Mouse (Mus musculus): ENCODE data around the gene Pde2a. TPM values are rescaled to one million over a fixed set of nuclear protein-coding genes. Genes with fewer than 3 reads are reported as not detected.
A peak's percentile ranks its signal among the peaks of the same experiment; 100 is the strongest.

The Pde2a gene
- polyA plus RNA-seq, 1 experiment from 2014 or later, result 18.3 TPM

DNA sequence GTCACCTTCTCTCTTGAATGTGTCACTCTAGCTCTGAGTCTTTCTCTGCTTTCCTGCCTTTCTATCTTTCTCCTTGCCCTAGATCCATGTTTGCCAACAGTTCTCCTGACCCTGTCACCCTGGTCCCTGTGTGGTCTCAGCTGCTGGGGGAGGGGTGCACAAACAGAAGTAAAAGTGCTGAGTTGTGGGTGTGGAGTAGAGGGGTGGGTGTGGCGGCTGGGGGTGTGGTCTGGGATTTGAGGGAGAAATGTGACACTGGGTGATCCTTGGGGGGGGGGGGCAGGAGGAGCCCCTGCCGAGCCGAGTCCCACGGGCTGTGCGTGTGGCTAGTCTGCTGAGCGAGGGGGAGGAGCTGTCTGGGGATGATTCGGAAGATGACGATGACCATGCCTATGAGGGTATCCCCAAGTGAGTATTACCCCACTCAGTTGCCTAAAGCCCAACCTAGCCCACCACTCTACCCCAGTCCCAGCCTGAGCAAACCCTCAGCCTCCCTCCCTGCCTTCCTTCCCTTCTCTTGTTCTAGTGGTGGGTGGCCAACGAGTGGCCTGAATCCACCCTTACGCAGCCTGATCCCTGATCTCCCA lies 35.5 kb upstream of the Pde2a start:
- no peak for DNase-seq (ENCODE audit: low spot score)
- WGBS, result 55% methylated on average over 10 of the region's 10 CpGs
- Histone ChIP-seq H3K27me3 (ENCODE audit: insufficient read depth, poor library complexity, severe bottlenecking) (no peaks in the 10 kb centered on the region), H3K36me3 (no peaks in the 10 kb centered on the region), H3K9me3 (no peaks in the 10 kb centered on the region), H3K27ac (peak overlapping the region; percentile 72; the same call in 1 of the 2 replicates), H3K4me3 (no peak overlapping the region), H3K4me1 (replicated peaks) (peaks cover 30% of the 10 kb centered on the region)

DNA sequence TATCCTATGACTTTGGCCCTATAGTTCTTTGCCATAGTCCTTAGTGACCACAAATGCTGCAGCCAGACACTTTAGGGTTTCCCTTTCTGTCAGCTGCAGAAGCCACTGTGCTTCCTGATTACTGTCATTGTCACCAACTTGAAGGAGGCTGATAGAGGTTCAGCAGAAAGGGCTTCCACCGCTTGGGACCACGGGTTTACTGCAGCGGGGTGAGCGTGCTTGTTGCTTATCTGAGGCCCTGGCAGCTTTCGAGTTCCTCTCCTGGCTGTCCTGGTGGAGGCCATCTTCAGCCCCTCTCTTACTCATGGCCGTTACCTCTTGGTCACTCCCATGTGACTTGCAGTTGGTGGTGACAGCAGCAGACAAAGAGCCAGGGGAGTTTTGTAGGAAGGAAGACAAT lies 32.2 kb upstream of the Pde2a start:
- DNase-seq (ENCODE audit: low spot score), result no peak
- H3K36me3 ChIP-seq, result no peaks in the 10 kb centered on the region
- peaks cover 57% of the 10 kb centered on the region for H3K4me1 ChIP-seq (replicated peaks)
- H3K9me3 ChIP-seq, result no peaks in the 10 kb centered on the region
- 0 out of 2 replicates have a peak overlapping the region, but pooled peaks have one; percentile 24 for H3K27ac ChIP-seq
- no peak overlapping the region for H3K4me3 ChIP-seq
- no peaks in the 10 kb centered on the region for H3K27me3 ChIP-seq (ENCODE audit: insufficient read depth, poor library complexity, severe bottlenecking)
- WGBS, result 93% methylated on average over 6 of the region's 6 CpGs

DNA sequence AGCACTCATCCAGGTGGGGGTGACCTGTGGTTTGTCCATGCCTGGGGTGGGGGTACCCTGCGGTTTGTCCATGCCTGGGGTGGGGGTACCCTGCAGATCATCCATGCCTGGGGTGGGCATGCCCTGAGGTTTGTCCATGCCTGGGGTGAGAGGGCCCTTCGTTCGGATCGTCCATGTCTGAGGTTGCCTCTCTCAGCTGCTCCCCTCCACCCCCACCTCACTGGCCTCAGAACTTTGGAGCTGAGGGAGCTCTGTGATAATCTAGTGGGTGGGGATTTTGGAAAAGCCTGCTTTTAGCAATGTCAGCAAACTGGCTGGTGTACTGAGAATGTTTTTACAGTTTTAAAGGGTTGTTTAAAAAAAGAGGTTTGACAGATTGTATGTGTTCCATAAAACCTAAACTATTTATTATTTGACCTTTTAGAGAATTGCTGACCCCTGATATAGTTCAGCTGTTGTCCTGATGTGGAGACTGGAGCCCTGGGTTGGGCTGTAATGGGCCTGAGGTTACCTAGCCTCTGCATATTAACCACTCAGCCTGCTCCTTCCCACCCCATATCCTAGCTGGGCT lies 29.5 kb upstream of the Pde2a start:
- Histone ChIP-seq H3K27me3 (ENCODE audit: insufficient read depth, poor library complexity, severe bottlenecking) (no peaks in the 10 kb centered on the region), H3K4me3 (no peak overlapping the region), H3K36me3 (no peaks in the 10 kb centered on the region), H3K27ac (0 out of 2 replicates have a peak overlapping the region, but pooled peaks have one; percentile 81), H3K9me3 (no peaks in the 10 kb centered on the region), H3K4me1 (replicated peaks) (peaks cover 47% of the 10 kb centered on the region)
- 81% methylated on average over 4 of the region's 4 CpGs for WGBS
- DNase-seq (ENCODE audit: low spot score), result no peak

DNA sequence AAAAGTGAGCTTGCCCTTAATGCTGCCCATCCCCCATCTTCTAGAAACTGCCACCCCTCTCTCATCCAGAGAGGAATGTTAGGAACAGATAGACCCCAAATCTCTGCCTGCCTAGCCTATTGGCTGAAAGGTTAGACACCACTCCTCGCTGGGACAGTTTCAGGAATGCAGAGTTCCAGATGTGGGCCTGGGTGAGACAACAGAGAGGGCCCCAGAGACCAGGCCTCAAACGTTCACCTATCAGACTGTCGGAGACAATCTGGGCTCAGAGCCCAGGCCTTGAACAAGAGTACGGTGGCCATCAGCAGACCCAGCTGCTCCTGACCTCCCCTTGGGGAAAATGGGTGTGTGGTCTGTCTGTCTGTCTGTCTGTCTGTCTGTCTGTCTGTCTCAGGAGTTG lies 28.5 kb upstream of the Pde2a start:
- Histone ChIP-seq H3K4me1 (replicated peaks) (peaks cover 47% of the 10 kb centered on the region), H3K27ac (peak overlapping the region; percentile 81), H3K36me3 (no peaks in the 10 kb centered on the region), H3K9me3 (no peaks in the 10 kb centered on the region), H3K4me3 (no peak overlapping the region), H3K27me3 (ENCODE audit: insufficient read depth, poor library complexity, severe bottlenecking) (no peaks in the 10 kb centered on the region)
- DNase-seq (ENCODE audit: low spot score), result no peak
- WGBS, result 63% methylated on average over 4 of the region's 4 CpGs

DNA sequence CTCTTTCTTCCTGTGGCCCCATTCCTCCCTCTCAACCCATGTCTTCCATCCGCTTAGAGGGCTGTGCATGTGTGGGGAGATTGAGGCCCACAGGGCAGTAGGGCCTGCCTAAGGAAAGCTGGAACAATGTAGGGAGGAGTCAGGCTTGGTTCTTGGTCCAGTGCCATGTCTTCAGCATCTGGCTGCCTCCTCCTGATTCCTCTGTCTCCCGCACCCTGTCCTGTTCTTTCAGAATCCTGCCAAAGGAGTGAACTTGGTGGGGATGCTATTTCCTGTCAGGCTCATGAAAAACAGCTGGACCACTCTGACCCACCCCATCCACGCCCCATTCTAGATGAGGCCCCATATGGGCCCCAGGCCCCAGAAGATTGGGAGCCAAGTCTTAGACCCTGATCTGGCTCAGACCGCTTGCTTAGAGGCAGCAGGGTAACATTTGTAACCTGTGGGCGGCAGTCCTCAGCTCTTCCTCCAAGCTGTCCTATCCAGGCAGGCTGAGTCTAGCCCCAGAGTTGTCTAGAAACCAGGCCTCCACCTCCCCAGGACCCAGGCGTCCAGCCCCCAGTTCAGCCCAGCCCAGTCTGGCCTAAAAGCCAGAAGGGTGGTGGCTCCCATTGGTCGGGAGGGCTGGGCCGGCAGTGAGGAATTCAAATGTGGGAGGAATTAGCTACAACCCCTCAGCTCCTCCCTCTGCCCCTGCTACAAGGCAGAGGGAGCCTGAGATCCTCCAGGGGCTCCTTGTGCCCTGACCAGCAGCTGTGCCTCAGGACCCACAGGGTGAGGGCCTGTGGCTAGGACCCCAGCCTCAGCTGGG lies 27.6 kb upstream of the Pde2a start:
- H3K27ac ChIP-seq, result peak overlapping the region; percentile 81
- no peaks in the 10 kb centered on the region for H3K27me3 ChIP-seq (ENCODE audit: insufficient read depth, poor library complexity, severe bottlenecking)
- no peaks in the 10 kb centered on the region for H3K36me3 ChIP-seq
- peak; percentile 44 for DNase-seq (ENCODE audit: low spot score)
- H3K4me1 ChIP-seq (replicated peaks), result peaks cover 47% of the 10 kb centered on the region
- no peaks in the 10 kb centered on the region for H3K9me3 ChIP-seq
- 0 out of 2 replicates have a peak overlapping the region, but pooled peaks have one; percentile 2 for H3K4me3 ChIP-seq
- 44% methylated on average over 8 of the region's 8 CpGs for WGBS

DNA sequence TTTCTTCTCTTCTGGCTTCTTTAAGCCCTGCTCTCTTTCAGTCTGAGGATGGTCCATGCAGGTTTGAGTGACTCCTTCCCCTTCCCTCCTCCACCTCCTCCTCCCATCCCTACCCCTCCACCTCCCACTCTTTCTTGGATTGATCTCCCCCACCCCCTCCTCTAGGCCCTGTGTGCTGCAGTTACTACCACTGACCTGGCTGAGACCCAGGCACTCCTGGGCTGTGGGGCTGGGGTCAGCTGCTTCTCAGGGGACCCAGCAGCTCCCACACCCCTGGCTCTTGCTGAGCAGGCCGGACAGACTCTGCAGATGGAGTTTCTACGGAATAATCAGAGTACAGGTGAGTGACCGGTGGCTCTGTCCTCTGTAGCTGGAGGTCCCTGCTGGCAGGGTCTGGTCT lies 26.9 kb upstream of the Pde2a start:
- Histone ChIP-seq H3K9me3 (no peaks in the 10 kb centered on the region), H3K4me3 (0 out of 2 replicates have a peak overlapping the region, but pooled peaks have one; percentile 2), H3K4me1 (replicated peaks) (peaks cover 47% of the 10 kb centered on the region), H3K27ac (peak overlapping the region; percentile 81), H3K36me3 (no peaks in the 10 kb centered on the region), H3K27me3 (ENCODE audit: insufficient read depth, poor library complexity, severe bottlenecking) (no peaks in the 10 kb centered on the region)
- no peak for DNase-seq (ENCODE audit: low spot score)
- WGBS, result 56% methylated on average over 3 of the region's 3 CpGs

DNA sequence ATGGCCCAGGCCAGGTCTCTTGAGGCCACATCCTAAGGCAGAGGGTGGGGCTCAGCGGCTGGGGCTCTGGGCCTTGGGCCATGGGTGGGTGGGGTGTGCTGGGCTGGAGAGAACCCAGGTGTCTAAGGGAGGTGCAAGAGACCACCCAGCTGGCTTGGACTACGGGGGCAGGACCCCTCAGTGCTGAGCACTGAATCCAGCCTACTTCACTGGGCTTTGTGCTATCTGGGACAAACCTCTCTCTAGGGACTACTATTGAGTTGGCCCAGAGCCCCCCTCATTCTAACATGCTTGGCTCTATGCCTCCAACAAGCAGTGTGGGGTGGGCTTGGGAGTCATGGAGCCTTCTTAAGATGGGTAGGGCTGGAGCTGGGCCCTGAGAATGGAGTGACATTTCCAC lies 26.0 kb upstream of the Pde2a start:
- peaks cover 41% of the 10 kb centered on the region for H3K4me1 ChIP-seq (replicated peaks)
- DNase-seq (ENCODE audit: low spot score), result no peak
- WGBS, result 84% methylated on average over 2 of the region's 2 CpGs
- H3K27ac ChIP-seq, result 0 out of 2 replicates have a peak overlapping the region, but pooled peaks have one; percentile 81
- no peak overlapping the region for H3K4me3 ChIP-seq
- H3K36me3 ChIP-seq, result no peaks in the 10 kb centered on the region; the same call in 1 of the 2 replicates
- H3K27me3 ChIP-seq (ENCODE audit: insufficient read depth, poor library complexity, severe bottlenecking), result no peaks in the 10 kb centered on the region
- no peaks in the 10 kb centered on the region for H3K9me3 ChIP-seq

DNA sequence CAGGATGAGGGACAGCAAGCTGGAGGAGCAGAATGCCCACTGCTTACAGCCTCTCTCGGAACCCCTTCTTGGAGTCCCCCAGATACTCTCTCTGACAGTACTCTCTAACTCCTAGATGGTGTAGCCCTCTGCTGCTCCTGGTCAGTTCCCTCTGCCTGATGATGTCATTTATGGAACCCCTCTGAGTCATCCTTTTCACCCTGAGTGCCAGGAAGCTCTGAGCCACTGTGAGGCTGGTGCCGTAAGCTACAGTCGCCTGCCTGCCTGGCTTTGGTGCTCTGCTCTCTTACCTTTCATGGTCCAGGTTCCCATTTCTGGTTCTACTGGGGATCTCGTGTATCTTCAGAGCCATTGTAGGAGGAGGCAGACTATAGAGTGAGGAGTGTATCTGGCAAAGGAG lies 24.3 kb upstream of the Pde2a start:
- H3K27me3 ChIP-seq (ENCODE audit: insufficient read depth, poor library complexity, severe bottlenecking), result no peaks in the 10 kb centered on the region
- DNase-seq (ENCODE audit: low spot score), result no peak
- 89% methylated on average over 4 of the region's 4 CpGs for WGBS
- no peak overlapping the region for H3K4me3 ChIP-seq
- no peaks in the 10 kb centered on the region for H3K9me3 ChIP-seq
- H3K27ac ChIP-seq, result no peak overlapping the region
- H3K4me1 ChIP-seq (replicated peaks), result peaks cover 31% of the 10 kb centered on the region
- H3K36me3 ChIP-seq, result no peaks in the 10 kb centered on the region; the same call in 1 of the 2 replicates

DNA sequence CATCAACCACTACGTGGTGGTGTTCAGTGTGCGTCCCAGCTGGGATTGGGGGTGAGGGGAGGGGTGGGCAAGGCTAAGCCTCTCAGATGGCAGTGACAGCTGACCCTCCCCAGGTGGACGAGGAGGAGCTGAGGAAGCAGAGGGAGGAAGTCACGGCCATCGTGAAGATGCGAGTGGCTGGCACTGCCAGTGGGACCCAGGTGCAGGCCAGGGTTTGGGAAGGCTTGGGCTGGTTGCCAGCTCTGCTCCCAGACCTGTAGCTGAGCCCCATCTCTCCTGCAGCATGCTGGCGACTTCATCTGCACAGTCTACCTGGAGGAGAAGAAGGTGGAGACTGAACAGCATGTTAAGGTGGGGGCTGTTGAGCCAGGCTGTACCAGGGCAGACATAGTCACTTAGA lies 20.0 kb upstream of the Pde2a start:
- 89% methylated on average over 7 of the region's 7 CpGs for WGBS
- H3K27ac ChIP-seq, result no peak overlapping the region
- no peak overlapping the region for H3K4me3 ChIP-seq
- H3K4me1 ChIP-seq (replicated peaks), result peaks cover 7% of the 10 kb centered on the region
- peaks cover 2% of the 10 kb centered on the region; the same call in 1 of the 2 replicates for H3K36me3 ChIP-seq
- DNase-seq (ENCODE audit: low spot score), result no peak
- no peaks in the 10 kb centered on the region for H3K9me3 ChIP-seq
- H3K27me3 ChIP-seq (ENCODE audit: insufficient read depth, poor library complexity, severe bottlenecking), result no peaks in the 10 kb centered on the region

DNA sequence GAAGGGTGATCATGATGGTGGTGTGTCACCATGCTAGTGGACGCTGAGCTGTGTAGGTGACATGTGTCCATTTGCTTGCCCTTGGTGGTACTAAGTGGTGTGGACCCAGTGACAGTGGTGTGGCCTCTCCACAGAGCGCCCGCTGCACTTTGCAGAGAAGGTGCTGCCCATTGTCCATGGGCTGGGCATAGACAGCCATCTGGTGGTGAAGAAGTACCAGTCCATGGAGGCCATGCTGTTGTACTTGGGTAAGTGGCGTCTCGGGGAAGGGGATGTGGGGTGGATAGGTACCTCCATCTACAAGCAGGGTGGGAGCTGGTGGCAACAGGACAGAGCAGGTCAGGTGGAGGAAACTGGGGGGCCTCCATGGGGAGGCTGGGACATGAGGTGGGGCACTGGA lies 17.7 kb upstream of the Pde2a start:
- Histone ChIP-seq H3K4me3 (no peak overlapping the region), H3K27ac (no peak overlapping the region), H3K36me3 (peaks cover 2% of the 10 kb centered on the region; the same call in 1 of the 2 replicates), H3K4me1 (replicated peaks) (peaks cover 9% of the 10 kb centered on the region), H3K9me3 (no peaks in the 10 kb centered on the region), H3K27me3 (ENCODE audit: insufficient read depth, poor library complexity, severe bottlenecking) (no peaks in the 10 kb centered on the region)
- DNase-seq (ENCODE audit: low spot score), result no peak
- 96% methylated on average over 5 of the region's 5 CpGs for WGBS

DNA sequence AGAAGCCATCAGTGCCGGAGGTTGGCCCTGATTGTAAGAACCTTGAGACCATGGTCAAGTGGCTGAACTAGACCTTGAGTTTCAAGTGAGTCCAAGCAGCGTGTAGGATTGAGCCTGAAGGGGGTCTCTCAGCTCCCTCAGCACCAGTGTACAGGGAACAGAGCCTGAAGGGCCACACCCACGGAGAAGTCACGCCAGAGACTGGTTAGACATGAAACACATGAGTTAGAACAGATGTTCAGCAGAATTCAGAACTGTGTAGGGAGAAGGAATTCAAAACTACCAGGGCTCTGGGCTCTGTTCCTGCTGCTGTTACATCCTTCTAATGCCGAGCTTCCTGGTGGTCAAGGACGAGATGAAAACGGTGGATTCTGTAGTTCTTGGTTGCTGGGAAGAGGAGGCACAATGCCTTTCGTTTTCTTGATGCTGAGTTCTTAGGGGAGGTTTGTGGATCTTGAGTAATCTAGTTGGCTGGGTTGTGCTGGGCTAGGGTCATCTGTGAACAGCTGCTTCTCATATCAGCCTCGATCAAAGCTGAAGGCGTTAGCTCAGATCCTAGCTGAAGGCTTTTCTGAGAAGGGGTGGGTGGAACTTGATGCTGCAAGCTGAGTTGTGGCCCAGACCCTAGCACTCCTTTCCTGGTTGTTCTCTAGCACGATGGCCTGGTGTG lies 11.1 kb upstream of the Pde2a start, which contains the start of gene Gm45837:
Gm45837 (plus strand) TSS at position 620 of the 670 bp plus-strand sequence.
- no peak for DNase-seq (ENCODE audit: low spot score)
- 0 out of 2 replicates have a peak, but pooled peaks cover 3% of the 10 kb centered on the region for H3K36me3 ChIP-seq
- WGBS, result 81% methylated on average over 11 of the region's 11 CpGs
- no peak within 1 kb of the TSS for H3K27ac ChIP-seq
- no peak within 1 kb of the TSS for H3K4me3 ChIP-seq
- peaks cover 27% of the 10 kb centered on the region for H3K4me1 ChIP-seq (replicated peaks)
- peaks cover 12% of the 10 kb centered on the region for H3K27me3 ChIP-seq (ENCODE audit: insufficient read depth, poor library complexity, severe bottlenecking)
- no peaks in the 10 kb centered on the region for H3K9me3 ChIP-seq

DNA sequence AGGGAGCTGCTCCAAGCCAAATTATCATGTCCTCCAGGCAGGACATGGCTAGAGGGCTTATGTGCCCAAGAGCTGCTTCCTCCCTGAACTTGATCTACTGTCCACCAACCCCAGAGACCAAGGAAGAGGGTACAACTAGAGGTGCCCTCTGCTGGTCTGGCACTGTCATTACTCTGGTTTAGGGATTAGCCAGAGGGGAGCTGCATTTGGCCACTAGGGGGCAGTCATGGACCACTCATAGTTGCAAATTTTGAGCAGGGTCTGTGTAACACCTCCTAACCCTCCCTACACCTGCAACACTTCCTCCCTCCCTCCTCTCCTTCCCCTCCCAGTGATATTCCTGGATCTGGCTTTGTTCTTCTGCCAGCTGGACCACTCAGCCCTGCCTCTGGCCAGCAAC lies 8.7 kb upstream of the Pde2a start:
- H3K27ac ChIP-seq, result no peak overlapping the region

More for the DNA sequence above, 8.7 kb upstream of the Pde2a start:
- Histone ChIP-seq H3K9me3 (no peaks in the 10 kb centered on the region), H3K27me3 (ENCODE audit: insufficient read depth, poor library complexity, severe bottlenecking) (peaks cover 30% of the 10 kb centered on the region), H3K4me1 (replicated peaks) (peaks cover 29% of the 10 kb centered on the region), H3K4me3 (no peak overlapping the region), H3K36me3 (0 out of 2 replicates have a peak, but pooled peaks cover 3% of the 10 kb centered on the region)
- peak; percentile 87 for DNase-seq (ENCODE audit: low spot score)

All from hindbrain, embryonic 10.5 days (tissue).